Mouse (Mus musculus) kidney, adult 2 months (tissue): ENCODE data around the gene Lyve1.

Experiments used
- CTCF ChIP-seq: fragments of 200-500 bp; conservative IDR thresholded peaks from 2 replicates; pipeline ENCODE4 v1.5.1; 2011; ENCODE audit warnings: low read depth, mild to moderate bottlenecking, control low read depth, low read length, moderate library complexity, mixed read lengths; ENCODE audit not compliant: insufficient read depth, insufficient read length
- POLR2A ChIP-seq: fragments of 200-500 bp; IDR thresholded peaks from one replicate; pipeline ENCODE4 v1.6.1; 2011; ENCODE audit warnings: low read depth, low read length, control low read depth

GRCm38 (mm10) chr7:110810995-110811394 lies 52.0 kb downstream of the Lyve1 start:
- TF ChIP-seq POLR2A (no peak), CTCF (no peak)
